Mouse (Mus musculus): ENCODE measurements around the gene Cys1.

Gene Cys1

DNA sequence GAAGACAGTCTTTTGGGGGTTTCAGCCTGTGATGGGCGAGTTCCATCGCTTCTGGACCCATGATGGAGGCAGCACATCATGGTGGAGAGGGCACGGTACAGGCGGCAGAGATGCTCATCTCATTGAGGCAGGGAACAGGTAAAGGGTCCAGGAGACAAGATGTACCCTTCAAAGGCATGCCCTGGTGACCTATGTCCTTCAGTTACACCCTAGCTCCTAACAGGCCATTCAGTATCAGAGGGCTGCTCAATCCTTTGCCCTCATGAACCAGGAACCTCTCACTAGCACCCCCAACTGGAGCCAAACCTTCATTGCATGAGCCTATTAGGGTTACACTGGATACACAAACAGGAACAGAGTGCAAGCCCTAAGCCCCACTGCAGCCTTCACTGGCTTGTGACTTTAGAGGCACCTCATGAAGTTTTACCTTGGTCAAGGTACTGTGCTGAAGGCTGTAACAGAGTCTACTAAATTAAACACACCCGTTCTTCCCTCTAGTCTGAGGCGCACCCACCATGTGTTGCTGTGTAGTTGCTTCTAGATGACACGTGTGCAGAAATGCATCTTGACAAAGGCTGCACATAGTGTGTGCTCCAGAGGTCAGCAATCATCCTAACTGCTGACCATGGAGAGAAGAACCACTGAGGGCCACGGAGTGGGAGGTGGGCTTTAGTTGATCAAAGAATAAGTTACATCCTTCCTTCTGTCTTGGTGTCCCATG lies 16.0 kb upstream of the Cys1 start:
- DNase-seq (ENCODE audit: low spot score): peak; percentile 41

GRCm38 (mm10) chr12:24696500-24697483 lies 15.2 kb upstream of the Cys1 start:
- DNase-seq (ENCODE audit: low spot score): peak; percentile 83

GRCm38 (mm10) chr12:24690351-24690750 lies 8.7 kb upstream of the Cys1 start:
- DNase-seq (ENCODE audit: low spot score): no peak

DNA sequence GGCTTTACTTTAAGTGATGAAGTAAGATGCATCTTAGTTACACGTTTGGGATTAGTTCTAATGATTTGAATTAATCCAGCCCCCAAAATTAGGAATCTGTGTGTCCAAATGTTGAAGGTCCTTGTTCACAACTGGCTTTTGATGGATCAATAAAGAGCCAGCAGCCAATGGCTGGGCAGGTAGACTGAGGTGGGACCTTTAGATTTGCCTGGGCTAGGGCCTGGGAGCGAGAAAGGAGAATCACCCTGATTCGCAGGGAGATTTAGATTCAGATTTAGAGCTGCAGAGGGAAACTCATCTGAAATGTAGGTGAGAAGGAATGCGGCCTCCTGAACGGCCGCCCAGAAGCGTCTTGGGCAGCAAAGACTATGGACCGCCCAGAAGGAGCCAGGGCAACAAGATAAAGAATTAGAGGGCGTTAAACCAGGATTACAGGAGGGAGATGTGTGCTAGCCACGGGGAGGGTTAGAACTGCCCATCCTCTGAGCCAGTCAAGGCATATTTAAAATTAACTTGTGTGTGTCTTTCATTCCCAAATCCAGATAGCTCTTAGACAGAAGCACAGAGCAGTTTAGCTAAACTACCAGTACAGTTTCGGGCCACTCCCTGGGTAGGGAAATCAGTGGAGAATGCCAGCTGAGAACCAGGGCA lies 5.2 kb upstream of the Cys1 start:
- no peak for DNase-seq (ENCODE audit: low spot score)

- DNase-seq (ENCODE audit: low spot score): no peak
Observed at GRCm38 (mm10) chr12:24686038-24686695, 4.6 kb upstream of the Cys1 start.

GRCm38 (mm10) chr12:24683461-24683860 lies 1.8 kb upstream of the Cys1 start:
- no peak for DNase-seq (ENCODE audit: low spot score)

DNA sequence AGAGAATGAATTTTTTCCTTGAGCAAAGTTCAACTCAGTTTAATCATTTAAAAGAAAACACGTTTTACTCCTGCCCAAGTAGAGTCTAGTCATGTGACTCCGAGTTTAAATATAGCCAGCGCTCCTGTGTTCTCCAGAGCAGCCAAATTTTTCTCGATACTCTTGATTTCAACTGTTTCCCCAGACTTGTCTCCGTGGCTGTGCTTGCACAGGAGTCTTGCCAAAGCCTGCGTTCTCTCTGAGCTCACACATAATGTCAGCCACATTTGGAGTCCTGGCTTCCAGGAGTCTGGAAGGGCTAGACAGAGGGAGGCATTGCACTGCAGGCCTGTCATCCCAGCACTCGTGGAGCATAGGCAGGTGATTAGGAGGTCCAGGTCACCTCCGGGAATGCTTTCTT lies 950 bp upstream of the Cys1 start:
- peak; percentile 74 for DNase-seq (ENCODE audit: low spot score)

DNA sequence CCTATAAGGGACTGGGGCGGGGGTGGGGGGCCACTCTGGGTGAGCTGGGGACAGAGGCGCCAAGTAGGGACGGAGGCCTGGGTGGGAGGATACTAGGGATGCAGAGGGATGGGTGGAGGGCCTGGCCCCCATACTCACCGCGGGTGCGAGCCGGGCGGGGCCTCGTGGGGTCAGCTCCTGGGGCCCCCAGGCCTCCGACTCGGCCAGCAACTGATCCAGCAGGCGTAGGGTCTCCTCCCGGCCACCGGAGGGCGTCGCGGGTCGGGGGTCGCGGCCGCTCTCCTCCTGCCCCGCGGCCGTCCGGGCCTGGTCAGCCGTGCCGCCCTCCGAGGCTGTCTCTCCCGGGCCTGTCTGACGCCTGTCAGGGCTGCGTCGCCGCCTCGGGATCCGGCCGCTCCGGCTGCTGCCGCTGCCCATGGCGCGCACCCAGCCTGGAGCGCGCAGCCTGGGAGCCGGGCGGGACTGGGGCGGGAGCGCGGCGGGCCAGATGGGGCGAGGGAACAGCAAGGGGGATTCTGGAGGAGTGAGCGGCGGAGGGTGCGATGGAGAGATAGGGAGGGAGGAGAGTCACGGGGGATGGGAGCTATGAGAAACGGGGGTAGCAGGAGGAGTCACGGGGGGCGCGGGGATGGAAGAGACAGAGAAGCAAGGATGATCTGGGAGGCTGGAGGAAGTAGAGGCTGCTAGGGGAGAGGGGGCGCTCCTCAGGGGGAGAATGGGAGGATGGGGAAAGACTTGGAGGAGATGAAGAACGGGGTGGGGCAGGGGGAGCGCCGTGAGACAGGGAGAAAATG lies 924 bp downstream of the Cys1 start:
- DNase-seq (ENCODE audit: low spot score): no peak

DNA sequence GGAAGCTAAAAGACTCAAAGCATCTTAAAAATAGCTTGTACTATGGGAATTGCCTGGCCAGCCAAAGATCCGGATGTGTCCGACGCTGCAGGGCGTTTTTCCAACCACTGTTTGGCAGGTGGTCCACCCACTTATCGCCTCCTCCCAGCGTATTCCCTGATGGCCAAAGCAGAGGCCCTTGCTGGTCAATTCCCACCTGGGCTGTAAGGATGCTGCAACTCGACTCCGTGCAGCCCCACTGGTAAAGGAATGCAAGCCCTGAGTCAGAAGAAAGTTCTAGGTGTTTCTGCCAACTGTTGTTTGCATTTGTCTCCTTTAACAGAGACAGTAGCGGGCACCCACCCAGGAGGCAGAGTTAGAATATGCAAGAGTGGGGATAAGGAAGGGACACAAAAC lies 1.5 kb downstream of the Cys1 start:
- no peak for DNase-seq (ENCODE audit: low spot score)

DNA sequence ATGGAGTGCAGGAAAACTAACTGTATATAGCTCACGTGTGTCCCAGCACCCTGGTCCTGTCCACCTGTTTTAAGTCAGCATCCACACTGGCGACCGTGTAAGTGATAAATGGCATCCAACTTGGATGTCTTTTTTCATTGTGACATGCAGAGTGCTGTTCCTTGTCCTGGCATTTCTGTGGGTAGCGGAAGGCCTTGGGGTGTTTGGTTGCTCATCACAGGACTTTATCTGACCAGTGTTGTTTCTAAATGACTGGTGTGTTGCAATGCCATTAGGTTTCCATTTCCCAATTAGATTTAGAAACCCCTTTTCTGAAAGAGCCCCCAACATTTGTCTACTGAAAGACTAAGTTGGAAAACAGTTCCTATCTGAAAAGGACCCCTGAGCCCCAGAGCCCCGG lies 19.5 kb downstream of the Cys1 start:
- no peak for DNase-seq (ENCODE audit: low spot score)

- no peak for DNase-seq (ENCODE audit: low spot score)
Observed at GRCm38 (mm10) chr12:24661100-24661499, 20.5 kb downstream of the Cys1 start.

DNA sequence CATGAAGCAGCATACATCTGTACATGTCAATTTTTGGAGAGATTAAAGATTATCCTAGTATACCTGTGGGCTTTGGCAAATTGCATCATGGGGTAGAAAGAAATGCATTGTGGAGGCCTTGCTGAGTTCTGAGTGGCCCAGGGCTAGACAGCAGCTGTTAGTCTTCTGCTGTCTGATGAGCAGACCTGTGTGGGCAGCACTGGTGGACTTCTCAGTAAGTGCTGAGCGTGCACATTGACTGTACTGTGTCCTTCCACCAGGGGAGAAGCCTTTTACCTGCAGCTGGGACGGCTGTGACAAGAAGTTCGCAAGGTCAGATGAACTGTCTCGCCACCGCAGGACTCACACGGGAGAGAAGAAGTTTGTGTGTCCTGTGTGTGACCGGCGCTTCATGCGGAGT lies 21.7 kb downstream of the Cys1 start:
- no peak for DNase-seq (ENCODE audit: low spot score)

DNA sequence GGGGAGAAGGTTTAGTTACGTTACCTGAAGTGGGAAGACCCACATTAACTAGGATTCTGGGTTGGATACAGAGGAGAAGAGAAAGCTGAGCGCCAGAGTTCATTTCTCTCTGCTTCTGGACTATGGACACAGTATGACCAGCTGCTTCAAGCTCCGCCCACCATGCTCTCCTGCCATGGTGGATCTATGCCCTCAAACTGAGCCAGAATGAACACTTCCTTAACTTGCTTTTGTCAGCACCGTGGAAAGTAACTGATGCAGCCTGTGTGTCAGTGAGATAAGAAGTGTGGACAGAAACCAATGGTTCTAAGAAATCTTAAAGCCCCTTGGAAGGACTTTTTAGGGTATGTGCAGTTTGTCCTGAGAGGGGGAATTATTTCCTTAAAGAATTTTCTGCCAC lies 22.6 kb downstream of the Cys1 start:
- DNase-seq (ENCODE audit: low spot score): no peak

DNA sequence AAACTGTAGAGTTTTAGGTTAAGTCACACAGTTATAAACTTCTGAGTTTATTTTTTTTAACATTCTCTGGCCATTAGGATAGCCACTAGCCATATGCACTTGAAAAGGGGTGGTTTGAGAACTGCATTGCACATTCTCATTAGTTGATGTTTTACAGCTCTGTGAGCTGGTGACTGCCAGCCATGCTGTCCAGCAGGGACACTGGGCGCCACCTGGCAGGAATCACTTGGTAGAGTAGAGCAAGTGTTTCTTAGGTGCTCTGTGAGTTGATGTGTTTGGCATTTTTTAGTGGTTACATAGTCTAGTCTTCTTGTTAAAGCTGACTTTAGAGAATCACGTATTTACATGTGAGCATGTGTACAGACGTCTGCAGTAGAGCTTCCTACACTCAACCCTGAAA lies 25.2 kb downstream of the Cys1 start:
- no peak for DNase-seq (ENCODE audit: low spot score)

DNA sequence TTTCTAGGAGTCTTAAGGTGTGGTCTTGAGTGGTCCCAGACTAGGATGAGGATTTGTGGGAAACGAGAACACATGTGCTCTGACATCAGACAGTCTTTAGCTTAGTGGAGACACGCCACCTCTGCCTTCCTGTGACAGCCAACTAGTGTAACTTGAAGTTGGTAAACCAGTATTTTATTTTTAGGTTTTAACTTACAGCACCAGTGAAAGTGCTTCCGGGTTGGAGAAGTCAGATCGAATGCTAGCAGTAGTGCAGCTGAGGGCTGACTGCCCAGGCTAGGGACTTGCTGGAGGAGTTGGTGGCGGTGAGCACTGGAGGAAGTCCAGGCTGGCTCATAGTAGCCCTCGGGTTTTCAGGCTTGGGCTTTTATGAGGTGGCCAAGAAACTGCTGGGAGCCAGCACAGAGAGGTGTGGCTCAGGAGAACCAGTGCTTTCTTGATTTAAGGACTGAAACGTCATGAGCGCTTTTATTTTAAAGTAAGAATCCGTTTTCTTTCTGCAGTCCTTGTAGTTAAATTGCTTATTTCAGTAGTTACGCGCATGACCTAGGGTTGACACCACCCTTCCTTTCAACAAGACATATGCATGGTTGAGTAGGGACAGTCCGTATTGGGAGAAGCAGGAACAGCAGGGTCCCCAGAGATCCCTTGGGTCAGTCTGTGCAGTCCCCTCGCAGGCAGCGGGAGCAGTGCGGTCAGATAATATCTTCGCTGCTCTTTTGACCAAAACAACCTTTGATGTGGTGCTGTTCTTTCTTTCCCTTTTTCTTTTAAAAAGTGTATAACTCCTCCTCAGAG lies 27.3 kb downstream of the Cys1 start:
- no peak for DNase-seq (ENCODE audit: low spot score)

GRCm38 (mm10) chr12:24651642-24652342 lies 29.8 kb downstream of the Cys1 start:
- DNase-seq (ENCODE audit: low spot score): peak; percentile 93

DNA sequence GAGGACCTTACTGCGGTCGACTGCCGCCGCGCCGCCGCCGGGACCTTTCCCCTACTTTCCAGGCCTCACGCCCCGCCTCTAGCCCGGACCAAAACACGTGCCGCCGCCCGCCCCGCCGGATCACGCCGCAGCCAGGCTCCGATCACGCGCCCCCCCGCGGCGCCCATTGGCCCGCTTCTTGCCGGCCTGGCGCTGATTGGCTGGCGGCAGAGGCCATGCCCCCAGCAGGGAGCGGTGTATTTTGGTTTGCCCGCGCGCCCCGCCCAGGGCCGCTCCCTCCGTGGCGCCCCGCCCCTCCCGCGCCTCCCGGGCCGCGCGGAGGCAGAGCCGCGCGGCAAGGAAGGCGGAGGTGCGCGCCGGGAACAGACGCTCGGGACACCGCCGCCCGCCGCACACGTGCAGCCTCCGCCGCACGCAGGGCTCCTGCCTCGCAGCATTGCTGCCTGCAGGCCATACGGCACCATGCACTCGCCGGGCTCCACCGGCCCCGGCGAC lies 30.5 kb downstream of the Cys1 start, which contains the start of gene Klf11:
TSS of gene Klf11 (plus strand) at position 212 of the 495 bp plus-strand sequence.
- peak; percentile 92 for DNase-seq (ENCODE audit: low spot score)

DNA sequence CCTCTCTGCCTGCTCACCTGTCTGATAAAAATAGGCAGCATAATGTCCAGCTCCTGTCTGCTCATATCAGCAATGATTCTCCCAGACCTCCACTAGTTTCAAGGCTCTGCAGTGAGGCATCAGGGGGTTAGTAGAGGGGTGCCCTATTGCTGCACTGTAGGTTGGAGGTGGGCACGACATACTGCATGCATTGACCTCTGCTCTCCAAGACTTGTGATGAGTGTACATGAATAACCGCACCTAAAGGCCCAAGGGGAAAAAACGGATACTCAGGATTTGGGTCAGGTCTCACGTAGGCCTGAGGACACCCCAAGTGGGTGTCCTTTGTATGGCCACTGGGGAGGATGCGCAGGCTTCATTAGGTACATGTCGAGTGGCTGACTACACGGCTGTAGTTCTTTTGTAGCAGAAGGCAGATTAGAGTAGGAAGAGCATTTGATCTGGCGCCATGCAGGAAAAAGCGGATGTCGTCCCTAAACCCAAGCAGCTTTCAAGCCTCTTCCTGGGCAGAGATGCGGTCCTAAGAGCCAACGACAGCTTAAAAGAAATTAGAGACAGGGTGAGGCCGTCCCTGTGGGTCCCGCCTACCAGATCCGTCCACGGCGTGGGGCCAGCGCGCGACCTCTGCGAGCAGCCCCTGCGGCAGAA lies 31.1 kb downstream of the Cys1 start:
- no peak for DNase-seq (ENCODE audit: low spot score)

- peak; percentile 50 for DNase-seq (ENCODE audit: low spot score)
Observed at GRCm38 (mm10) chr12:24648094-24648493, 33.5 kb downstream of the Cys1 start.

Measured in adipocyte (in vitro differentiated cells).